Mouse (Mus musculus) CH12.LX (cell line): Measurements from ENCODE around the gene Plekha6. TPM values are rescaled to one million over a fixed set of nuclear protein-coding genes. Genes with fewer than 3 reads are reported as not detected.
A peak's percentile ranks its signal among the peaks of the same experiment; 100 is the strongest.

ENCODE experiments used
- DNase-seq: peaks from one replicate; pipeline ENCODE4 v3.0.0-alpha.2; 2013; ENCODE audit errors: extremely low read depth
- H3K27ac ChIP-seq: 2 replicates; pipeline ENCODE4 v1.5.1; 2012; ENCODE audit warnings: low read depth, mild to moderate bottlenecking, control low read depth, moderate library complexity; ENCODE audit not compliant: insufficient read depth
- H3K27me3 ChIP-seq: replicated peaks from 2 replicates; pipeline ENCODE3; 2012; ENCODE audit warnings: inconsistent platforms
- H3K36me3 ChIP-seq, 2 experiments: replicated peaks in 1 of 2; 2 replicates each; pipeline versions ENCODE3 to v1.6.1; 2012; ENCODE audit warnings: inconsistent platforms in 1 of 2, low read length in 1 of 2, mild to moderate bottlenecking in 1 of 2, mixed read lengths in 1 of 2, moderate library complexity in 1 of 2; ENCODE audit not compliant: control insufficient read depth in 1 of 2, insufficient read depth in 1 of 2
- H3K4me1 ChIP-seq, 2 experiments: 2 replicates each; pipeline ENCODE4 v1.6.1; 2012; ENCODE audit warnings: inconsistent platforms in 1 of 2, moderate library complexity in 1 of 2; ENCODE audit not compliant: insufficient read depth in 2 of 2, control insufficient read depth in 1 of 2
- H3K4me2 ChIP-seq: 2 replicates; pipeline ENCODE4 v1.6.1; 2012; ENCODE audit warnings: low read depth, mild to moderate bottlenecking, control low read depth; ENCODE audit not compliant: poor library complexity, insufficient read depth, severe bottlenecking
- H3K4me3 ChIP-seq, 3 experiments: fragments of 150-350 bp in 1 of 3; sonication (generic) in 1 of 3; replicated peaks in 1 of 3; 2 replicates each; pipeline versions ENCODE3 to v1.5.1; 2011 to 2012; ENCODE audit warnings: low read depth in 2 of 3, low read length in 2 of 3, mild to moderate bottlenecking in 2 of 3, moderate library complexity in 2 of 3, control low read depth in 1 of 3, improper control_type of control experiment in 1 of 3, inconsistent platforms in 1 of 3, mixed read lengths in 1 of 3; ENCODE audit not compliant: poor library complexity in 1 of 3
- H3K79me2 ChIP-seq: replicated peaks from 2 replicates; pipeline ENCODE4 v1.6.1; 2012; ENCODE audit warnings: mild to moderate bottlenecking, moderate library complexity; ENCODE audit not compliant: control insufficient read depth, poor library complexity, insufficient read depth, severe bottlenecking; ENCODE audit errors: extremely low read depth
- H3K9ac ChIP-seq: 2 replicates; pipeline ENCODE4 v1.6.1; 2012; ENCODE audit warnings: low read depth, mild to moderate bottlenecking, control low read depth, moderate library complexity; ENCODE audit not compliant: insufficient read depth
- H3K9me3 ChIP-seq: replicated peaks from 2 replicates; pipeline ENCODE3; 2012; ENCODE audit warnings: low read length, inconsistent platforms, mixed read lengths
- BHLHE40 ChIP-seq: IDR thresholded peaks from 2 replicates; pipeline ENCODE4 v1.6.1; 2011; ENCODE audit warnings: mild to moderate bottlenecking, low read depth, low read length, improper control_type of control experiment
- CHD1 ChIP-seq: IDR thresholded peaks from 2 replicates; pipeline ENCODE4 v1.6.1; 2012; ENCODE audit warnings: low read depth, low read length, improper control_type of control experiment, inconsistent platforms
- CHD2 ChIP-seq: IDR thresholded peaks from 2 replicates; pipeline ENCODE4 v1.6.1; 2011; ENCODE audit warnings: low read length, improper control_type of control experiment
- CTCF ChIP-seq, 2 experiments: IDR thresholded peaks in 1 of 2; conservative IDR thresholded peaks in 1 of 2; 2 replicates each; pipeline ENCODE4 v1.5.1; 2011 to 2012; ENCODE audit warnings: low read depth in 2 of 2, low read length in 2 of 2, improper control_type of control experiment in 1 of 2, inconsistent platforms in 1 of 2, mild to moderate bottlenecking in 1 of 2, moderate library complexity in 1 of 2
- E2F4 ChIP-seq: IDR thresholded peaks from 2 replicates; pipeline ENCODE4 v1.6.1; 2011; ENCODE audit warnings: low read depth, low read length, improper control_type of control experiment; ENCODE audit not compliant: insufficient replicate concordance
- ELF1 ChIP-seq: IDR thresholded peaks from 2 replicates; pipeline ENCODE4 v1.6.1; 2014; ENCODE audit warnings: low read depth, mild to moderate bottlenecking, inconsistent platforms, low read length, improper control_type of control experiment
- ETS1 ChIP-seq: conservative IDR thresholded peaks from 2 replicates; pipeline ENCODE4 v1.6.1; 2012; ENCODE audit warnings: low read depth, mild to moderate bottlenecking, inconsistent platforms, low read length, improper control_type of control experiment, moderate library complexity
- GABPA ChIP-seq: IDR thresholded peaks from 2 replicates; pipeline ENCODE4 v1.6.1; 2012; ENCODE audit warnings: low read depth, low read length, improper control_type of control experiment, inconsistent platforms; ENCODE audit not compliant: insufficient replicate concordance
- HCFC1 ChIP-seq: IDR thresholded peaks from 2 replicates; pipeline ENCODE4 v1.6.1; 2012; ENCODE audit warnings: low read depth, mild to moderate bottlenecking, inconsistent platforms, low read length, improper control_type of control experiment
- IRF4 ChIP-seq: IDR thresholded peaks from 2 replicates; pipeline ENCODE4 v1.6.1; 2014; ENCODE audit warnings: low read depth, mild to moderate bottlenecking, inconsistent platforms, low read length, improper control_type of control experiment
- JUN ChIP-seq: IDR thresholded peaks from 2 replicates; pipeline ENCODE4 v1.6.1; 2011; ENCODE audit warnings: low read depth, mild to moderate bottlenecking, low read length, improper control_type of control experiment, moderate library complexity; ENCODE audit not compliant: insufficient read depth
- JUND ChIP-seq: conservative IDR thresholded peaks from 2 replicates; pipeline ENCODE4 v1.6.1; 2011; ENCODE audit warnings: low read depth, low read length, improper control_type of control experiment
- MAFK ChIP-seq: IDR thresholded peaks from 2 replicates; pipeline ENCODE4 v1.6.1; 2011; ENCODE audit warnings: low read length, improper control_type of control experiment; ENCODE audit not compliant: insufficient replicate concordance
- MAX ChIP-seq: IDR thresholded peaks from 2 replicates; pipeline ENCODE4 v1.6.1; 2011; ENCODE audit warnings: low read length, improper control_type of control experiment
- MAZ ChIP-seq: IDR thresholded peaks from 2 replicates; pipeline ENCODE4 v1.6.1; 2012; ENCODE audit warnings: low read depth, mild to moderate bottlenecking, inconsistent platforms, low read length, improper control_type of control experiment, moderate library complexity
- MEF2A ChIP-seq: IDR thresholded peaks from 2 replicates; pipeline ENCODE4 v1.6.1; 2014; ENCODE audit warnings: low read depth, mild to moderate bottlenecking, inconsistent platforms, low read length, improper control_type of control experiment, borderline replicate concordance
- MXI1 ChIP-seq: IDR thresholded peaks from 2 replicates; pipeline ENCODE4 v1.6.1; 2011; ENCODE audit warnings: mild to moderate bottlenecking, low read depth, low read length, improper control_type of control experiment
- MYC ChIP-seq: IDR thresholded peaks from 2 replicates; pipeline ENCODE4 v1.6.1; 2011; ENCODE audit warnings: low read depth, mild to moderate bottlenecking, improper control_type of control experiment, low read length
- NELFE ChIP-seq: IDR thresholded peaks from 2 replicates; pipeline ENCODE4 v1.6.1; 2011; ENCODE audit warnings: low read depth, low read length, improper control_type of control experiment
- NRF1 ChIP-seq: IDR thresholded peaks from 2 replicates; pipeline ENCODE4 v1.6.1; 2014; ENCODE audit warnings: low read depth, mild to moderate bottlenecking, inconsistent platforms, low read length, improper control_type of control experiment, moderate library complexity
- PAX5 ChIP-seq: IDR thresholded peaks from 2 replicates; pipeline ENCODE4 v1.6.1; 2012; ENCODE audit warnings: low read length, inconsistent platforms, mixed read lengths
- POLR2A ChIP-seq: IDR thresholded peaks from 2 replicates; pipeline ENCODE4 v1.6.1; 2011; ENCODE audit warnings: low read depth, mild to moderate bottlenecking, improper control_type of control experiment, low read length
- POLR2AphosphoS2 ChIP-seq: IDR thresholded peaks from 2 replicates; pipeline ENCODE4 v1.6.1; 2011; ENCODE audit warnings: low read depth, low read length, improper control_type of control experiment
- RAD21 ChIP-seq: IDR thresholded peaks from 2 replicates; pipeline ENCODE4 v1.6.1; 2011; ENCODE audit warnings: low read depth, mild to moderate bottlenecking, low read length, improper control_type of control experiment, moderate library complexity
- SIN3A ChIP-seq: IDR thresholded peaks from 2 replicates; pipeline ENCODE4 v1.6.1; 2012; ENCODE audit warnings: low read length, improper control_type of control experiment, inconsistent platforms
- SMC3 ChIP-seq: IDR thresholded peaks from 2 replicates; pipeline ENCODE4 v1.6.1; 2011; ENCODE audit warnings: low read depth, low read length, improper control_type of control experiment
- TBP ChIP-seq: conservative IDR thresholded peaks from 2 replicates; pipeline ENCODE4 v1.6.1; 2011; ENCODE audit warnings: low read depth, low read length, improper control_type of control experiment
- UBTF ChIP-seq: IDR thresholded peaks from 2 replicates; pipeline ENCODE4 v1.6.1; 2012; ENCODE audit warnings: low read depth, mild to moderate bottlenecking, inconsistent platforms, low read length, improper control_type of control experiment, moderate library complexity
- USF1 ChIP-seq: IDR thresholded peaks from 2 replicates; pipeline ENCODE4 v1.6.1; 2014; ENCODE audit warnings: low read depth, mild to moderate bottlenecking, inconsistent platforms, low read length, improper control_type of control experiment
- USF2 ChIP-seq: conservative IDR thresholded peaks from 2 replicates; pipeline ENCODE4 v1.6.1; 2011; ENCODE audit warnings: low read depth, low read length, improper control_type of control experiment
- ZC3H11A ChIP-seq: IDR thresholded peaks from 2 replicates; pipeline ENCODE4 v1.6.1; 2012; ENCODE audit warnings: low read depth, mild to moderate bottlenecking, inconsistent platforms, low read length, improper control_type of control experiment
- ZKSCAN1 ChIP-seq: IDR thresholded peaks from 2 replicates; pipeline ENCODE4 v1.6.1; 2012; ENCODE audit warnings: low read depth, inconsistent platforms, low read length, improper control_type of control experiment, borderline replicate concordance
- ZNF384 ChIP-seq: IDR thresholded peaks from 2 replicates; pipeline ENCODE4 v1.6.1; 2012; ENCODE audit warnings: low read depth, low read length, improper control_type of control experiment, inconsistent platforms
- dilution Hi-C: fragments of 300-500 bp; cut with MboI; formaldehyde crosslinking; loops from 2 replicates; pipeline ENCODE4 v1.14.3; 2020; ENCODE audit warnings: low sequenced_read_pairs; ENCODE audit not compliant: extremely low pct_unique_long_range_greater_than_20kb, extremely low pct_ligation_motif_present
- in situ Hi-C: fragments of 300-500 bp; cut with MboI; formaldehyde crosslinking; loops from 3 replicates; pipeline ENCODE4 v1.14.3; 2019; ENCODE audit warnings: low sequenced_read_pairs, low pct_ligation_motif_present, low pct_unique_long_range_greater_than_20kb, mixed read lengths
- polyA plus RNA-seq: library from polyadenylated mRNA; unstranded; fragments of >175 nt; gene quantifications from 2 replicates; pipeline ENCODE4 v1.2.1, GENCODE M21; 2012; ENCODE audit warnings: low read depth; ENCODE audit not compliant: insufficient read length
- total RNA-seq, 2 experiments: library from RNA; depleted of rRNA; stranded (reverse); fragments of 300-350 nt in 1 of 2; fragments of >200 nt in 1 of 2; gene quantifications; 2 replicates each; pipeline ENCODE4 v1.2.3; 2012 to 2014

Gene Plekha6
- total and polyA plus RNA-seq, 3 experiments, result 0.07 TPM; not detected in 2

GRCm38 (mm10) chr1:133302540-133302939 lies 138.5 kb downstream of the Plekha6 start:
- no peak for DNase-seq
- no peak overlapping the region for H3K27ac ChIP-seq
- no peaks in the 10 kb centered on the region for H3K4me1 ChIP-seq
- no peaks in the 10 kb centered on the region for H3K79me2 ChIP-seq
- peaks cover 76% of the 10 kb centered on the region for H3K27me3 ChIP-seq
- in situ Hi-C loops (loop anchor here (5.0 kb wide), 1 partner anchor 125 kb away; no protein-coding TSS in a partner anchor), dilution Hi-C loops (no loop called here)
- H3K9me3 ChIP-seq, result peaks cover 4% of the 10 kb centered on the region
- H3K9ac ChIP-seq, result no peak overlapping the region
- H3K36me3 ChIP-seq, result no peaks in the 10 kb centered on the region
- no peak overlapping the region for H3K4me2 ChIP-seq
- no peak overlapping the region for H3K4me3 ChIP-seq
- TF ChIP-seq MAZ (no peak), NRF1 (no peak), HCFC1 (no peak), POLR2A (no peak), NELFE (no peak), MAFK (no peak), SMC3 (no peak), ZC3H11A (no peak), MXI1 (no peak), POLR2AphosphoS2 (no peak), ELF1 (no peak), PAX5 (no peak), CHD1 (no peak), E2F4 (no peak), UBTF (no peak), SIN3A (no peak), ETS1 (no peak), BHLHE40 (no peak), ZNF384 (no peak), GABPA (no peak)

GRCm38 (mm10) chr1:133306842-133307241 lies 142.8 kb downstream of the Plekha6 start:
- H3K4me2 ChIP-seq, result no peak overlapping the region
- no peak overlapping the region for H3K9ac ChIP-seq
- no peaks in the 10 kb centered on the region for H3K79me2 ChIP-seq
- H3K27ac ChIP-seq, result no peak overlapping the region
- in situ Hi-C loops (no loop called here), dilution Hi-C loops (no loop called here)
- no peaks in the 10 kb centered on the region for H3K4me1 ChIP-seq
- peaks cover 4% of the 10 kb centered on the region for H3K9me3 ChIP-seq
- DNase-seq, result peak; percentile 38
- no peaks in the 10 kb centered on the region for H3K36me3 ChIP-seq
- peaks cover 59% of the 10 kb centered on the region for H3K27me3 ChIP-seq
- H3K4me3 ChIP-seq, result no peak overlapping the region
- TF ChIP-seq SMC3 (peak; percentile 84), ZKSCAN1 (no peak), CHD1 (no peak), CHD2 (no peak), BHLHE40 (no peak), RAD21 (peak; percentile 40), MYC (no peak), MEF2A (no peak), JUND (no peak), TBP (no peak), MXI1 (no peak), HCFC1 (no peak), MAX (no peak), MAZ (no peak), ELF1 (0 out of 2 replicates have a peak, but pooled peaks have one; percentile 20), POLR2AphosphoS2 (no peak), USF2 (no peak), UBTF (no peak), USF1 (no peak), IRF4 (no peak), NRF1 (no peak), ZNF384 (no peak), NELFE (no peak), CTCF (conservative IDR thresholded peaks at IDR 0.05 in 1 of 2, IDR thresholded peaks at IDR 0.05 in 1 of 2; ENCODE audit: low read depth in 2 of 2, low read length in 2 of 2) (peak; percentile 58 to 81), JUN (no peak)
